In genomic region chr2:114228672-114229071, GRCm38 (mm10) we compare ENCODE assay signal across 22 mouse cellular contexts. TPM values are rescaled to one million over a fixed set of nuclear protein-coding genes. Genes with fewer than 3 reads are reported as not detected.
A peak's percentile ranks its signal among the peaks of the same experiment; 100 is the strongest.
DNase-seq lines count a peak whose midpoint lies in the region; ATAC-seq and TF ChIP-seq lines count a peak whose summit lies in the region.
"Had no signal": no experiment of that assay in that cellular context is flagged by ENCODE, and none has a peak within 500 bp of the region (broad histone marks: within the 10 kb centered on the region; RNA-seq: fewer than 3 reads in every experiment).

No protein-coding gene starts in this region.

- ATAC-seq in forebrain, embryonic 13.5 days, result peak; percentile 71; the same call in 1 of the 2 replicates
- ATAC-seq in hindbrain, postnatal 0 days, result no peak; the same call in 1 of the 2 replicates
- ATAC-seq in hindbrain, embryonic 13.5 days (ENCODE audit: low FRiP score), result no peak
- ATAC-seq: activated CD4-positive, CD25-positive, alpha-beta regulatory T cell, adult 4 months; intestine, postnatal 0 days had no signal

- H3K36me3 ChIP-seq in forebrain, embryonic 13.5 days (ENCODE audit: poor library complexity, severe bottlenecking), result no peaks in the 10 kb centered on the region
- H3K36me3 ChIP-seq in forebrain, embryonic 10.5 days (replicated peaks), result no peaks in the 10 kb centered on the region
- no peaks in the 10 kb centered on the region for H3K36me3 ChIP-seq in hindbrain, postnatal 0 days (ENCODE audit: insufficient read depth, low read length)
- H3K36me3 ChIP-seq in hindbrain, embryonic 13.5 days, result no peaks in the 10 kb centered on the region
- H3K36me3 ChIP-seq: heart, embryonic 12.5 days; heart, embryonic 15.5 days; hindbrain, embryonic 10.5 days had no signal

- no peaks in the 10 kb centered on the region for H3K27me3 ChIP-seq in forebrain, embryonic 13.5 days
- H3K27me3 ChIP-seq in forebrain, embryonic 10.5 days (ENCODE audit: poor library complexity, severe bottlenecking), result no peaks in the 10 kb centered on the region
- H3K27me3 ChIP-seq in hindbrain, postnatal 0 days (ENCODE audit: insufficient read depth, low read length), result no peaks in the 10 kb centered on the region
- H3K27me3 ChIP-seq in hindbrain, embryonic 13.5 days, result no peaks in the 10 kb centered on the region
- H3K27me3 ChIP-seq: heart, embryonic 12.5 days; heart, embryonic 15.5 days had no signal

- no peak overlapping the region for H3K4me3 ChIP-seq in forebrain, embryonic 13.5 days
- no peak overlapping the region for H3K4me3 ChIP-seq in forebrain, embryonic 10.5 days
- no peak overlapping the region for H3K4me3 ChIP-seq in hindbrain, postnatal 0 days (ENCODE audit: low read length)
- no peak overlapping the region for H3K4me3 ChIP-seq in hindbrain, embryonic 13.5 days
- H3K4me3 ChIP-seq: heart, embryonic 12.5 days; heart, embryonic 15.5 days; hindbrain, embryonic 10.5 days had no signal

- no peak overlapping the region for H3K4me2 ChIP-seq in forebrain, embryonic 13.5 days
- H3K4me2 ChIP-seq in hindbrain, postnatal 0 days (ENCODE audit: low read depth, low read length), result no peak overlapping the region
- no peak overlapping the region for H3K4me2 ChIP-seq in hindbrain, embryonic 13.5 days
- H3K4me2 ChIP-seq: heart, embryonic 12.5 days; heart, embryonic 15.5 days; hindbrain, embryonic 14.5 days had no signal

- no peak overlapping the region for H3K27ac ChIP-seq in forebrain, embryonic 13.5 days
- no peak overlapping the region for H3K27ac ChIP-seq in forebrain, embryonic 10.5 days
- H3K27ac ChIP-seq in hindbrain, postnatal 0 days, result no peak overlapping the region
- H3K27ac ChIP-seq in hindbrain, embryonic 13.5 days, result no peak overlapping the region
- H3K27ac ChIP-seq: heart, embryonic 15.5 days; hindbrain, embryonic 10.5 days; hindbrain, embryonic 14.5 days had no signal

- no peak for TF ChIP-seq CTCF in hindbrain, postnatal 0 days (IDR thresholded peaks at IDR 0.05; ENCODE audit: low read depth)
- no peak for TF ChIP-seq CTCF in brain, embryonic 14.5 days (IDR thresholded peaks at IDR 0.05; ENCODE audit: borderline replicate concordance, extremely low read depth, insufficient read depth, insufficient read length)

- no peak overlapping the region for H3K9ac ChIP-seq in forebrain, embryonic 13.5 days
- no peak overlapping the region for H3K9ac ChIP-seq in hindbrain, postnatal 0 days (replicated peaks; ENCODE audit: low read length)
- H3K9ac ChIP-seq in hindbrain, embryonic 13.5 days, result no peak overlapping the region
- H3K9ac ChIP-seq: heart, embryonic 12.5 days; heart, embryonic 15.5 days; hindbrain, embryonic 14.5 days had no signal

- TF ChIP-seq POLR2A in brain, embryonic 14.5 days (IDR thresholded peaks at IDR 0.05; ENCODE audit: borderline replicate concordance, extremely low read depth, insufficient read depth, insufficient read length, poor library complexity, severe bottlenecking), result no peak

- no peaks in the 10 kb centered on the region for H3K4me1 ChIP-seq in forebrain, embryonic 13.5 days
- H3K4me1 ChIP-seq in forebrain, embryonic 10.5 days, result no peaks in the 10 kb centered on the region
- no peaks in the 10 kb centered on the region for H3K4me1 ChIP-seq in hindbrain, postnatal 0 days (ENCODE audit: insufficient read depth, low read length)
- no peaks in the 10 kb centered on the region for H3K4me1 ChIP-seq in hindbrain, embryonic 13.5 days (replicated peaks)
- H3K4me1 ChIP-seq: heart, embryonic 12.5 days; heart, embryonic 15.5 days; hindbrain, embryonic 10.5 days had no signal

- 80% methylated on average over 2 of the region's 2 CpGs for WGBS in forebrain, embryonic 13.5 days
- WGBS in forebrain, embryonic 10.5 days, result 92% methylated on average over 2 of the region's 2 CpGs
- WGBS in hindbrain, postnatal 0 days, result 84% methylated on average over 2 of the region's 2 CpGs
- 86% methylated on average over 2 of the region's 2 CpGs for WGBS in hindbrain, embryonic 13.5 days

- no peaks in the 10 kb centered on the region for H3K9me3 ChIP-seq in forebrain, embryonic 13.5 days (replicated peaks)
- H3K9me3 ChIP-seq in forebrain, embryonic 10.5 days, result no peaks in the 10 kb centered on the region
- H3K9me3 ChIP-seq in hindbrain, postnatal 0 days (ENCODE audit: low read length), result no peaks in the 10 kb centered on the region
- H3K9me3 ChIP-seq in hindbrain, embryonic 13.5 days, result no peaks in the 10 kb centered on the region
- H3K9me3 ChIP-seq: heart, embryonic 12.5 days; heart, embryonic 15.5 days; hindbrain, embryonic 10.5 days had no signal

- DNase-seq in forebrain, embryonic 10.5 days (ENCODE audit: extremely low spot score, low spot score), result no peak
- DNase-seq in hindbrain, postnatal 0 days (ENCODE audit: low spot score), result peak; percentile 8
- DNase-seq in brain, embryonic 14.5 days (ENCODE audit: low read depth), result peak; percentile 80
- peak; percentile 7 for DNase-seq in mesoderm, embryonic 11.5 days (ENCODE audit: low read depth, low spot score)
- DNase-seq in cerebellum, adult 11 months, result no peak
- DNase-seq: adrenal gland, postnatal 10 days; adrenal gland, postnatal 36 days; cerebellum, adult 11-12 months; cerebellum, adult 9-10 months; cerebellum, postnatal 14 days; gastrocnemius, postnatal 25 days; heart, adult 18-20 months; heart, postnatal 10 days; heart, postnatal 36 days had no signal

RNA-seq across cellular contexts. Expression of gene Zfp770, which starts 27.4 kb away (rescaled TPM):
- polyA plus RNA-seq in forebrain, embryonic 13.5 days (2015; fragmentation: Nextera tagmentation; extraction: Ambion mirVana), result 4.5 and 4.8 TPM in 2 replicates
- 3.8 and 4.1 TPM in 2 replicates for polyA plus RNA-seq in forebrain, embryonic 10.5 days (2016; fragmentation: Nextera tagmentation; extraction: Ambion mirVana)
- 12.0 and 13.3 TPM in 2 replicates for total RNA-seq in hindbrain, postnatal 0 days (2014; rRNA removed)
- 6.2 and 6.4 TPM in 2 replicates for polyA plus RNA-seq in hindbrain, postnatal 0 days (2015; fragmentation: Nextera tagmentation; extraction: Ambion mirVana)
- polyA plus RNA-seq in hindbrain, embryonic 13.5 days (2015; fragmentation: Nextera tagmentation; extraction: Ambion mirVana), result 5.0 and 5.2 TPM in 2 replicates
- polyA plus RNA-seq in brain, embryonic 14.5 days (2012; rRNA removed), result 7.7 and 9.4 TPM in 2 replicates

RNA-seq across cellular contexts. Expression of gene Aqr, which starts 41.8 kb away (rescaled TPM):
- 52.1 and 55.3 TPM in 2 replicates for polyA plus RNA-seq in forebrain, embryonic 13.5 days (2015; fragmentation: Nextera tagmentation; extraction: Ambion mirVana)
- polyA plus RNA-seq in forebrain, embryonic 10.5 days (2016; fragmentation: Nextera tagmentation; extraction: Ambion mirVana), result 50.1 and 52.0 TPM in 2 replicates
- total RNA-seq in hindbrain, postnatal 0 days (2014; rRNA removed), result 24.7 and 26.3 TPM in 2 replicates
- 24.3 and 27.3 TPM in 2 replicates for polyA plus RNA-seq in hindbrain, postnatal 0 days (2015; fragmentation: Nextera tagmentation; extraction: Ambion mirVana)
- 41.1 and 42.4 TPM in 2 replicates for polyA plus RNA-seq in hindbrain, embryonic 13.5 days (2015; fragmentation: Nextera tagmentation; extraction: Ambion mirVana)
- polyA plus RNA-seq in brain, embryonic 14.5 days (2012; rRNA removed), result 45.9 and 46.1 TPM in 2 replicates

Comparison
In these comparisons a context has a peak if more than half of its experiments do, and no peak if none do; other contexts are left out.
1. DNase-seq: peak in hindbrain, postnatal 0 days (single experiment), brain, embryonic 14.5 days (single experiment) and mesoderm, embryonic 11.5 days (single experiment); none in forebrain, embryonic 10.5 days (single experiment) and cerebellum, adult 11 months (single experiment).